Mouse (Mus musculus) bone marrow, adult 2 months (tissue): ENCODE results near the gene Ap2b1.
"Not testable (repeated sequence)": the region's sequence is repeated elsewhere in the genome, so short reads cannot be mapped to it uniquely, and the experiment has no call there.

ENCODE experiments used
- CTCF ChIP-seq: fragments of 200-500 bp; IDR thresholded peaks from 2 replicates; pipeline ENCODE4 v1.5.1; 2011; ENCODE audit warnings: low read length, control low read depth; ENCODE audit not compliant: control insufficient read depth, insufficient read depth
- POLR2A ChIP-seq: fragments of 200-500 bp; IDR thresholded peaks from 2 replicates; pipeline ENCODE4 v1.6.1; 2011; ENCODE audit warnings: low read depth, mild to moderate bottlenecking, control low read depth, low read length, borderline replicate concordance; ENCODE audit not compliant: control insufficient read depth

GRCm38 (mm10) chr11:83257211-83257610 is 41.6 kb upstream of the Ap2b1 start:
- TF ChIP-seq POLR2A, CTCF: not testable (repeated sequence)
